Mouse (Mus musculus) T-cell, adult 2 months (primary cell): ENCODE measurements around the gene Mucl1.
"Not testable (repeated sequence)": the region's sequence is repeated elsewhere in the genome, so short reads cannot be mapped to it uniquely, and the experiment has no call there.

ENCODE experiments used
- DNase-seq: peaks from one replicate; pipeline ENCODE4 v3.0.0; 2022; ENCODE audit warnings: low spot score

Gene Mucl1

DNA sequence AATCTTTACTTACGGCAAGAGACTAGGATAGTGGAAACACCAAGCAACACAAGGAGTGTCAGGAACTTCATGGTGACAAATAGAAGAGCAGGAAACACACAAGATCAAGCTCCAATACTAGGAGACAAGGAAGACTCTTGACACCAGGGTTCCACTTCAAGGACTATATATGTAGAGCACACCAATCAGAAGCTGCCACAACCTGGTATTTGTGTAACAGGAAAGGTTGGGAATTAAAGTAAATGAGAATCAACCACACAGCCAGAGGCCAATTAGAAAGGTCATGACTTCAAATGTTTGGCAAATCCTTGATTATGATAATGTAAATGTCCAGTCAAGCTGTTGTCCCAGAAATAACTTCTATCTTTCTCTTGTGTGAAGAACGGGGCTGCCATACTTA lies at the start of gene Mucl1:
Mucl1 (minus strand) TSS at position 101 of the 400 bp plus-strand sequence.
- no peak for DNase-seq

DNA sequence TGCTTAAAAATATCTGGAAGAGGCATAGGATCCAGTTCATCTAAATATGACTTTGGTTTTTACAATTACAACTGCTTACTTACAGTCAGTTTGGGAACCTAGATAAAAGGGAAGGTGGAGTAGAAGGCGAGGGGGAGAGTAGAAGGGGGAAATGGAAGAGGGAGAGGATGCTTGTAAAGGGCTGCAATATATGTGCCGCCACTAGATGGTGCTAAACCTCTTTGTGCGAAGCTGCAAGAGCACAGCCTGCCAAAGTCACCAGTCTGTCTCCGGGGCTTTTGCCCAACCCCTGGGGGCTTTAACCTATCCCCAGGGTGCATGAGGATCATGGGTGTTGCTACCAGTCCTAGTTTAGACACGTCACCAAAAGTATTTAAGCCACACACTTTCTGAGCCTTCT lies 11.6 kb upstream of the Mucl1 start:
- not testable (repeated sequence) for DNase-seq

DNA sequence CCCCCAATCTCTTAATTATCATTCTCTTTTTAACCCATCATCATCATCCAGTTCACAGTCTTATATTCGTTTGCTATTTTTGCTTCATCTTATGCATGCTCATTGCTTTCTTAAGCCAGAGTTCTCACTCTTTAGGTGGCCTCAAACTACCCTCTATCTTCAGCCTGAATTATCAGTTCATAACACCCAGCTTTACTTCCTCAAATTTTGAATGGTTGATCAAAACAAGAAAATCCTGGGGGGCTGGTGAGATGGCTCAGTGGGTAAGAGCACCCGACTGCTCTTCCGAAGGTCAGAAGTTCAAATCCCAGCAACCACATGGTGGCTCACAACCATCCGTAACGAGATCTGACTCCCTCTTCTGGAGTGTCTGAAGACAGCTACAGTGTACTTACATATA lies 38.4 kb downstream of the Mucl1 start:
- not testable (repeated sequence) for DNase-seq
